Mouse (Mus musculus) cortical plate, adult 2 months (tissue): ENCODE measurements around the gene Cbx7.

ENCODE experiments used
- CTCF ChIP-seq: fragments of 200-500 bp; IDR thresholded peaks from 2 replicates; pipeline ENCODE4 v1.5.1; 2011; ENCODE audit warnings: mild to moderate bottlenecking, control low read depth, low read length; ENCODE audit not compliant: insufficient read depth; ENCODE audit errors: extremely low read depth
- POLR2A ChIP-seq: fragments of 200-500 bp; IDR thresholded peaks from 2 replicates; pipeline ENCODE4 v1.6.1; 2011; ENCODE audit warnings: mild to moderate bottlenecking, low read length, control low read depth; ENCODE audit not compliant: insufficient read depth; ENCODE audit errors: extremely low read depth

- no peak for TF ChIP-seq POLR2A
- no peak for TF ChIP-seq CTCF
Observed at GRCm38 (mm10) chr15:79939913-79940312, 31.0 kb downstream of the Cbx7 start.
